Mouse (Mus musculus) stomach, postnatal 0 days (tissue): ENCODE measurements around the gene Mpnd. TPM values are rescaled to one million over a fixed set of nuclear protein-coding genes. Genes with fewer than 3 reads are reported as not detected.

Experiments
- ATAC-seq: fragments of 200-750 bp; cut with Nextera tagmentation; 2 replicates; pipeline ENCODE4 v1.8.0; 2017; ENCODE audit not compliant: low FRiP score, low TSS enrichment
- DNase-seq: peaks from one replicate; pipeline ENCODE4 v3.0.0-alpha.2; 2016; ENCODE audit warnings: low spot score
- H3K27ac ChIP-seq: fragments of 300-500 bp; sonication (generic); replicated peaks from 2 replicates; pipeline ENCODE4 v1.5.1; 2014; ENCODE audit warnings: mild to moderate bottlenecking, control low read depth
- H3K27me3 ChIP-seq: fragments of 300-500 bp; sonication (generic); 2 replicates; pipeline ENCODE4 v1.6.1; 2014; ENCODE audit warnings: low read length; ENCODE audit not compliant: control insufficient read depth, insufficient read depth
- H3K36me3 ChIP-seq: fragments of 300-500 bp; sonication (generic); 2 replicates; pipeline ENCODE4 v1.6.1; 2014; ENCODE audit warnings: low read length, mixed read lengths; ENCODE audit not compliant: control insufficient read depth, insufficient read depth
- H3K4me1 ChIP-seq: fragments of 300-500 bp; sonication (generic); replicated peaks from 2 replicates; pipeline ENCODE4 v1.6.1; 2014; ENCODE audit warnings: antibody characterized with exemption; ENCODE audit not compliant: control insufficient read depth, insufficient read depth
- H3K4me2 ChIP-seq: fragments of 300-500 bp; sonication (generic); replicated peaks from 2 replicates; pipeline ENCODE4 v1.6.1; 2014; ENCODE audit warnings: low read depth, mild to moderate bottlenecking, control low read depth, moderate library complexity
- H3K4me3 ChIP-seq: fragments of 300-500 bp; sonication (generic); 2 replicates; pipeline ENCODE4 v1.5.1; 2014; ENCODE audit warnings: low read depth, low read length, control low read depth
- H3K9ac ChIP-seq: fragments of 300-500 bp; sonication (generic); 2 replicates; pipeline ENCODE4 v1.6.1; 2014; ENCODE audit warnings: mild to moderate bottlenecking, low read length, control low read depth, mixed read lengths
- H3K9me3 ChIP-seq: fragments of 300-500 bp; sonication (generic); 2 replicates; pipeline ENCODE4 v1.6.1; 2016; ENCODE audit warnings: low read length; ENCODE audit not compliant: control insufficient read depth
- CTCF ChIP-seq: IDR thresholded peaks from 2 replicates; pipeline ENCODE4 v1.5.1; 2016; ENCODE audit warnings: antibody characterized with exemption, low read depth, mild to moderate bottlenecking, moderate library complexity
- EP300 ChIP-seq: optimal IDR thresholded peaks from 2 replicates; pipeline ENCODE3; 2016; ENCODE audit warnings: antibody characterized with exemption
- WGBS: fragments of 180-500 bp; shearing (Covaris S2); extraction: QIAGEN DNeasy Blood & Tissue Kit; methylation state at CpG from one replicate; pipeline ENCODE4 v1.1.7; 2014; 5-methylcytosine and 5-hydroxymethylcytosine counted together
- polyA plus RNA-seq: library from polyadenylated mRNA; unstranded; fragments of >200 nt; fragmentation: Nextera tagmentation; extraction: Ambion mirVana; gene quantifications from 2 replicates; pipeline ENCODE4 v1.2.1, GENCODE M21; 2015

The Mpnd gene
- 28.9 and 34.9 TPM in 2 replicates for polyA plus RNA-seq

DNA sequence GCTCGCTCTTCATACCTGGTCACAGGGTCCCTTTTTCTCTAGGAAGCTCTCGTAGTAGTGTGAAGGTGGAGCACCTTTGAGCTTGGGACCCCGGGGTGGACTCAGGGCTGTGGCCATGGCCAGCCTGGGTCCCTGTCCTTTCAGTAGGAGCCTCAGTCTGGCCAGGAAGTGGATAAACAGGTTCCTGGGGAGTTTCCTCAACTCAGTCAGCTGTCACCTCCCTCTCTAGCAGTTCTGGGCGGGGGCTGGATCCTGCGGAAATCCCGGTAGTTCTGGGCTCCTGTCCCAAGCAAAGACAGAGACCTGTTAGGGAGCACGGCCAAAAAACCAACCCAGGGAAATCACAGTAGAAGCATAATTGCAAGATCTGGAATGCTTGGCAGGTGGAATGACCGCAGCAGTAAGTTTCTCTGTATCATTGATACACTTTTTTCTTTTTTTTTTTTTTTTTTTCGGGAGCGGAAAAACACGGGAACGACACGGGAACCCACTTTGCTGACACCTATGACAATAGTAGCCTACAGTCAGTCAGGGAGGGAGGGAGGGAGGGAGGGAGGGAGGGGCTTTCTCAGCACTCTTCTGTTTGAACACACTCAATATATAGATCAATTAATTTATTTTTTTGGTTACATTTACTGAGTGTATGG is at the start of gene Mpnd, which contains the start of gene Stap2:
TSS of gene Mpnd (plus strand) at position 297 of the 647 bp plus-strand sequence.
TSS of gene Stap2 (minus strand) at position 170 of the 647 bp plus-strand sequence.
- Histone ChIP-seq H3K4me3 (peak within 1 kb of the TSS; percentile 26), H3K9me3 (no peaks in the 10 kb centered on the region), H3K36me3 (no peaks in the 10 kb centered on the region), H3K9ac (peak within 1 kb of the TSS; percentile 58), H3K27me3 (0 out of 2 replicates have a peak, but pooled peaks cover 2% of the 10 kb centered on the region), H3K4me1 (peaks cover 4% of the 10 kb centered on the region; the same call in 1 of the 2 replicates), H3K4me2 (peak within 1 kb of the TSS; percentile 51), H3K27ac (peak within 1 kb of the TSS; percentile 53; the same call in 1 of the 2 replicates)
- ATAC-seq (no peak; the same call in 1 of the 2 replicates), DNase-seq (peak; percentile 72)
- TF ChIP-seq EP300 (no peak), CTCF (no peak)
- WGBS: 25% methylated on average over 13 of the region's 13 CpGs

GRCm38 (mm10) chr17:55956129-55956528 is 49.4 kb upstream of the Mpnd start:
- TF ChIP-seq CTCF (no peak), EP300 (no peak)
- peak overlapping the region; percentile 59 for H3K4me2 ChIP-seq
- peak overlapping the region; percentile 35 for H3K4me3 ChIP-seq
- WGBS: 2% methylated on average over 25 of the region's 26 CpGs
- no peaks in the 10 kb centered on the region for H3K36me3 ChIP-seq
- no peaks in the 10 kb centered on the region for H3K9me3 ChIP-seq
- H3K9ac ChIP-seq: peak overlapping the region; percentile 41
- H3K27ac ChIP-seq: no peak overlapping the region; the same call in 1 of the 2 replicates
- peak; percentile 27; the same call in 1 of the 2 replicates for ATAC-seq
- no peaks in the 10 kb centered on the region for H3K27me3 ChIP-seq
- peak; percentile 92 for DNase-seq
- 0 out of 2 replicates have a peak, but pooled peaks cover 4% of the 10 kb centered on the region for H3K4me1 ChIP-seq

DNA sequence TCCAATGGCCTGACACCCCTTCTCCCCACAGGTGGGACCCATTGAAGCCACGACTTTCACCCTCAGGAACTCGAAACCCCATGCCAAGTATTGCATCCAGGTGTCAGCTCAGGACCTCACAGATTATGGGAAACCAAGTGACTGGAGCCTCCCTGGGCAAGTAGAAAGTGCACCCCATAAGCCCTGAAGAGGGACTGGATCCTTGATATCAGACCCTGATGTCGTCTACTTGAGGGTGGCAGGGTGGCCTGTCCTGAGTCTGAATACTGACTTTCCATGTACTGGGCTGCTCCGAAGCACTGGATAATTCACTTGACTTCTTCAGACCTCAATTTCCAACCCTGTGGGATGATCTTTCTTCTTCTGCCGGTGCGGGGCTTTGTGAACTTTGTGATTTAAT is 48.9 kb upstream of the Mpnd start:
- H3K4me2 ChIP-seq: peak overlapping the region; percentile 59
- H3K27ac ChIP-seq: no peak overlapping the region
- H3K36me3 ChIP-seq: no peaks in the 10 kb centered on the region
- H3K9me3 ChIP-seq: no peaks in the 10 kb centered on the region
- ATAC-seq: no peak
- H3K27me3 ChIP-seq: no peaks in the 10 kb centered on the region
- 0 out of 2 replicates have a peak, but pooled peaks cover 4% of the 10 kb centered on the region for H3K4me1 ChIP-seq
- WGBS: 32% methylated on average over 6 of the region's 6 CpGs
- no peak for TF ChIP-seq EP300
- TF ChIP-seq CTCF: no peak
- no peak overlapping the region for H3K9ac ChIP-seq
- no peak for DNase-seq
- H3K4me3 ChIP-seq: peak overlapping the region; percentile 35

- Histone ChIP-seq H3K4me1 (0 out of 2 replicates have a peak, but pooled peaks cover 4% of the 10 kb centered on the region), H3K9me3 (no peaks in the 10 kb centered on the region), H3K9ac (no peak overlapping the region), H3K4me3 (no peak overlapping the region), H3K27me3 (no peaks in the 10 kb centered on the region), H3K27ac (no peak overlapping the region), H3K36me3 (0 out of 2 replicates have a peak, but pooled peaks cover 2% of the 10 kb centered on the region), H3K4me2 (no peak overlapping the region)
- 16% methylated on average over 9 of the region's 9 CpGs for WGBS
- peak; percentile 89 for TF ChIP-seq CTCF
- no peak for TF ChIP-seq EP300
- peak; percentile 78 for DNase-seq
- no peak for ATAC-seq
Observed at GRCm38 (mm10) chr17:55957168-55957567, 48.3 kb upstream of the Mpnd start.

- no peak for TF ChIP-seq EP300
- no peak for TF ChIP-seq CTCF
- Histone ChIP-seq H3K9me3 (no peaks in the 10 kb centered on the region), H3K4me3 (peak overlapping the region; percentile 57; the same call in 1 of the 2 replicates), H3K4me1 (0 out of 2 replicates have a peak, but pooled peaks cover 4% of the 10 kb centered on the region), H3K9ac (peak overlapping the region; percentile 55; the same call in 1 of the 2 replicates), H3K36me3 (0 out of 2 replicates have a peak, but pooled peaks cover 4% of the 10 kb centered on the region), H3K27ac (peak overlapping the region; percentile 94), H3K27me3 (no peaks in the 10 kb centered on the region), H3K4me2 (peak overlapping the region; percentile 58)
- 76% methylated on average over 12 of the region's 13 CpGs for WGBS
- ATAC-seq (no peak), DNase-seq (peak; percentile 11)
Observed at GRCm38 (mm10) chr17:55957726-55958583, 47.6 kb upstream of the Mpnd start.
